Mouse (Mus musculus) ovary, postnatal 36 days (tissue): Measurements from ENCODE around the gene Tfcp2.

Experiments used
- DNase-seq: peaks from one replicate; pipeline ENCODE4 v3.0.0; 2022; ENCODE audit warnings: low spot score, mixed read lengths

Gene Tfcp2

DNA sequence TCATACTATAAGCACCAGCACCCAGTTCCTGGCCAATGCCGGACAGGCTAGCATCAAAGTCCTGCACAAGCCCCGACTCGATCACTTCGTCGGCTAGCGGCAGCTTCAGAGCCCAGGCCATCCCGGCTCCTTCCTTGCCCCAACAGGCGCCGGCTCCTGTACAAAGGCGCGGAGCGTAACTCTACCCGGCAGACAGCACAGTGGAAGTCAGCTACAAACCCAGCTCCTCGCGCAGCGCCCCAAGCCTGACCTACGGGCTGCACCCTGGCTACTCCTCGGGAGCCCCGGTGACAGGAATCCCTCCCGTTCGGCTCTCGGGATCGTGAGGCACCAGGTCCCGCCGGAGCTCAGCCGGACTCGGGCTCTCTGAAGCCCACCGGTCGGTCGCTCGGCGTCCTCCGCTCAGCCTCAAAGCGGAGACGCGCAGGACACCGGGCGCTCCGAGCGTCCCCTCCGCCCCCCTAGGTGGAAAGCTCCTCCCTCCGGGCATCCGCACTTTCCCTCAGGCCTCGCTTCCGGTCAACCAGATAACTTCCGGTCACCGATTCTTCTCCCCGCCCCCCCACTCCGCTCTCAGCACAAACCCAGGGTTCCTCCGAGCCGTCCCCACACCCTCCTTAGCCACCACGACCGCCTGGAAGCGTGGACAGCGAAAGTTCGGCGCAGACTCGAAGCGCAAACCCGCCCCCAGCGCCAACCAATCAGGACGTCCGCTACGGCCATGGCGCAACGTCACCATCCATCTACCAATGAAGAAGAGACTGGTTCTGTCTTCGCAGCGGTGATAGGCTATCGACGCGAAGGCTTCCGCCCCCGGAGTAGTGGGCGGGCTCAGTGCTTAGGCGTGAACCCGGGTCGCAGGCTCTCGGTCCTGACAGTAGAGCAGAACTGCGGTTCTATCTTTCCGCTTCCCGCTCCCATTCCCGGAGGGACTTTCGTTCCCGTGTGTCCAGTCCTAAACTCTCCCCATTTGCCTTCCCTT, at the start of gene Tfcp2:
TSS of gene Tfcp2 (minus strand) at position 683 of the 982 bp plus-strand sequence.
- peak; percentile 97 for DNase-seq

DNA sequence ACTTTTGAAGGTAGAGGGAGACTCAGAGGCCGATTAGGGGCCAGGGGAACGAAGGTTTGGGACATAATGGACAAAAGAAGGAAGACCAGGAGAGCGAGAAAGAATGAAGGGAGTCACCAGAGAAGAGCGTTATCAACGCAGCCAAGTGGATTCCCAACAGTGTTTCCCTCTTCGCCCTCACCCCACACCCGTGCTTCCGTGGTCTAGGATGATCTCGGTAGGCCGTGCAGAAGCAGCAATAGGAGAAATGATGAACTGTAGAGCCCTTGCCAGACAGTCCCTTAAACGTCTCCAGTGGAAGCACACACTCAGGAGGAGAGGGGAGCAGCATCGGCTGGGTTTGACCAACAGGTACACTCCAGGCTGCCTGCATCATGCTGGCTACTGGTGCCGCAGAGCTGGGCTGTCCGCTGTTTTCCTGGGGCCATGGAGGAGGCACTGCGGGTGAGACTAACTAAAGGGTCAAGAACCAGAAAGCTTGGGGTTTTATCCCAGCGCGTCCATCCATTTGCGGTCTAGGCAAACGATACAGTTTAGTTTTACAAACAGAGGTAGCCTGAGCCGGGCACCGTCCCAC, 49.0 kb upstream of the Tfcp2 start:
- no peak for DNase-seq

DNA sequence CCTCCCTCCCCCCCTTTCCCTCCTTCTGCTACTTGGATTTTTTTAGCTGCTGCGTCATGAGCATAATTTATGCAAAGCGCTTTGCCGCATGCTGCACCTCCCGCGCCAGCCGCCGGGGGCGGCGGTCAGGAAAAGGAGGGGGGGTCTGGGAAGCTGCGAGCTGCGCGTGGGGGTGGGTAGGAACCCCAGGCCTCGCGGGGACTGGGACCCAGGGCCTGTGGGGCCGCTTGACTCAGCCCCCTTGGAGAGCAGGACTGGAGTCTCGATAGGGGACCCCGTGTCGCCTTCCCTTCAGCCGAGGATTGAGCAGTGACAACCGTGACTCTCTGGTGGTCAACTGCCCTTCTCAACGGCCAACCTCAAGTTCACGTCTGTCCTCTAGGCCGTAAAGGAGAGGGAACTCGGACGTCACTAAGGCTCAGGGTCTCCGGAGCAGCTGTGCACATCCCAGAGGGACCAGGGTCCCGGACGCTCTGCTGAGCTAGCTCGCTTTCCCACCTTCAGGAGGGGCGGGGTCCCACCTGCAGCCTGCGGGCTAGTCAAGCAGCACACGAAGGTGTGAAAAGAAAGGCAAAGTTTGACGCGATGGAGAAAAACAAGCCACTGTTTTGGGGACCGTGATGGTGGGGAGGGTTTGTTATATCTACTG, 48.4 kb upstream of the Tfcp2 start:
- DNase-seq: peak; percentile 79

DNA sequence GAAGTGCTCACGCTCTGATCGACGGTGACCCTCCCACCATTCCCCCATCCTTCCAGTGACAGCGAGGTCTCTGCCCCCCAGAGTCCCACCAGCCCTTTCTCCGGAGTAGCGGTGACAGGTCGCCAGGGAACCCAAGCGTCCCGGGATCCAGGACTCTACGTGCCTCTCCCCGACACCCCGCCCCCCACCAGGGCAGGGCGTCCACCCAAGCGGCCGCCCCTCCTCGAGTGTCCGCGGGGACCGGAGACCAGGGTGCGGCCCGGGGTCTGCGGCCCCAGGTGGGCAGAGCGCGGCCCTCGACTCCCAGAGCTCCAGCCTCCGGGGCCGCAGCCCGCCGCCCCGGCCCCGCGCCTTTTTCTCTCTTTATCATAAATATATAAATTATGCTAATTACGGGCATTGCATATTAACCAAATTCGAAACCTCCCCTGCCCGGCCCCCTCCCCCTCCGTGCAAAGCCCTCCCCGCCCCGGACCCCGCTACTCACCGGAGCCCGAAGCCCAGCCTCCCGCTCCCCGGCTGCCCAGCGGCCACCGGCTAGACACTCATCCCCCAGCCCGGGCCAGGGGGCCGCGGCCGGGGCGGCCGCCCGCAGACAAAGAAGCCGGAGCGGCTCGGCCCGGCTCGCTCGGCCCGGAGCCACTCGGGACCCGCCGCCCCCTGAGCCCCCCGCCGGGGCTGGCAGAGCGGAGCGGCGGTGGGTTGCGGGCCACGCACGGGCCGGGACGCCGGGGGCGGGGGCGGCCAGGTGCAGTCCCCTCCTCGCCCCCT, 47.7 kb upstream of the Tfcp2 start, which contains the start of gene Pou6f1:
TSS of gene Pou6f1 (minus strand) at position 709 of the 771 bp plus-strand sequence.
- DNase-seq: peak; percentile 67

DNA sequence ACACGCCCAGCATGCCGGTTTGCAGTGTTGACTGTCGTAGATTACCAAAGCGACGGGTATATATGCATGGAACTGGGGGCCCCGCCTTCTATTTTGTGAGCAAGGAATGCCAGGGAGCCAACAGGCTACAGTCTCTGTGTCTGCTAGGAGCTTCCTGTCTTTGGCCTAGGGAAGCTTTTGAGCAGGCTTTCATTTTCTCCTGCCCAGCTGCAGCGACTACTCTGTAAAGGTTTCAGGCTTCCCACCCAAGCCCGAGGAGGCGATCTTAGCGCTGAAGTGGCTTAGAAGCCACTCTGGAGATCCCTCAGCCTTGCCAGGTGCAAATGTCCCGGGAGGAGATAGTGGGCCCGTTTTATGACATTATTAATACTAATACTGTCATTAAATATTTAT, 47.1 kb upstream of the Tfcp2 start:
- DNase-seq: peak; percentile 42

DNA sequence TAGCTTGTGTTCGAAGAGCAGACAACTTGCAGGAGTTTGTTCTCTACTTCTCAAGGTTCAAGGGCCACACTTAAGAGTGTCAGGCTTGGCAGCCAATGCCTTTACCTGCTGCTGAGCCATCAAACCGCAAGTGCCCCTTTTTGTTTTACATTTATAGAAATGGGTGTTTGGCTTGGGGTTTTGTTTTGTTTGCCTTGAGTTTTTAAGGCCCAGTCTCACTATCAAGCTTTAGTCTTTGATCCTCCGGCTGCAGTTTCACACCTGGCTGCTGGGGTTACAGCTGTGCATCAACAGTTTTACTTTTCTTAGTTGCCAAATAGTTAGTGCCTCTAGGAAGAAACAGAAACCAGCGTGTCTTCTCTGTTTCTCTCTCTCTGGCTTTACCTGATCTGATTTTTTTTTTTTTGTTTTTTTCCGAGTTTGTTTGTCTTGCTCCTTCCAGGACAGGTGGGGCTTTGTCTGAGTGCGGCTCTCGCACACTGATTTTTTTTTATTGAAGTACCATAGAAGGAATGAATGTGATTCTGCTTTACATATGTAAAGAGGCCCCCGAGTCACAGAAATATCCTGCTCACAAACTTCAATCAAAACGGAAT, 46.6 kb upstream of the Tfcp2 start:
- DNase-seq: no peak

DNA sequence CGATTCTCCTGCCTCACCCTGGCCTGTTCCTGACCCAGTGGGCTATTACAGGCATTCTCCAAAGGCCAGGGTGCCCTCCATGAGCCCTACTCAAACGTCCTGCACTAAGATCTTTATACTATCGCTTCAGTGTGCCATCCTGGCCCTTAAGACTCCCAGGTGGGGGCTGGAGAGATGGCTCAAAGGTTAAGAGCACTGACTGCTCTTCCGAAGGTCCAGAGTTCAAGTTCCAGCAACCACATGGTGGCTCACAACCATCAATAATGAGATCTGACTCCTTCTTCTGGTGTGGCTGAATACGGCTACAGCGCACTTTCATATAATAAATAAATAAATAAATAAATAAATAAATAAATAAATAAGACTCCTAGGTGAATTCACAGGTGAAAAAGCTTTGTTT, 41.0 kb upstream of the Tfcp2 start:
- DNase-seq: no peak

DNA sequence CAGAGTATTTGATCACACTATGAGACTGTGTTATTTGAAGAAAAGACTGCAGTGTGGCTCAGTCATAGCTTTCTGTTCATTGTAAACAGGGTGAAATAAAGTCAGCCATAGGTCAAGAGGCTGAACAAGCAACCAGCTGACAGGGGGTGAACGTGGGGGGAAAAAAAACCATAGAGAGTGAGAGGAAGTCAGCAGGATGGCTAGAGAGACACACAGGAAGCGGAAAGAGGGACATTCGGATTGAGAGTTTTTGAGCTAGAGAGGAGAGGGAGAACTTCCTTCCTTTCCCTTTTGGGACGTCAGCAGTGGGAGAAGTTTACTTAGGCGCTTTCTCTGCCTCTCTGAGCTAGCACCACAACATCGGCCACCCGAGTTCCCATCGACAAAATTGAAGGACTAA, 38.6 kb upstream of the Tfcp2 start:
- DNase-seq: no peak

DNA sequence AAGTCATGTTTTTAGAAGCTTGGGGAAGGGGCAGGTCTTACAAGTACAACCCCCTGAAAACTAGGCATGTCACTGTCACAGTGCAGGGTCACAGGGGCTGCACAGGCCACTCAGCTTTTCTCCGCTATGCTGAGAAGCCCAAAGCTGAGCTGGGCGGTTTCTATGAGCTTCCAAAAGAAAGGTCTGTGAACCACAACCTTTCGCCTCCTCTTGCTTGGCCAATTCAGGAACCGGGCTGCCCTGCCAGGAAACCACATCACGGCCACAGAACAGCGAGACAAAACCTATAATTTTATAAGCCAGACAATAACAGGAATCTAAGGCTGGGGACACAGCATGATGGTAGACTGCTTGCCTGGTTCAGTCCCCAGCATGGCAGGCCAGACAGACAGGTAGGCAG, 36.5 kb upstream of the Tfcp2 start:
- no peak for DNase-seq

DNA sequence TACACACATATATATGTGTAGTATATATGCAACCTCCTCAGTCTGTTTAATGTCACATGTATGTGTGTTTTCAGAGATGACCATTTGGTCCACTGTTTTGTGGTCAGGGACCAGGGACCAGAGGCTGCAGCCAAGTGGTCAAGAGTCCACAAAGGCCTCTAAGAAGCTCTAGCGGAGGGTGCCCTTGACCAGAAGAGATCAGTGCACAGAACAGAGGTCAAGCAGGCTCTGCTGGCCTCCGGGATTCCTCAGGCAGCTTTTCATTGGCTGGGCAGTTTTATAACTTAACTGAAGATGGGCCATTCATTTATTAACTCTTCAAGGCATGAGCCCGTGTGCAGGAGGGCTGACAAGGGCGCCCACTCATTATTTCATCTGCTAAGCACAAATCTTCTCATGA, 35.4 kb upstream of the Tfcp2 start:
- no peak for DNase-seq

DNA sequence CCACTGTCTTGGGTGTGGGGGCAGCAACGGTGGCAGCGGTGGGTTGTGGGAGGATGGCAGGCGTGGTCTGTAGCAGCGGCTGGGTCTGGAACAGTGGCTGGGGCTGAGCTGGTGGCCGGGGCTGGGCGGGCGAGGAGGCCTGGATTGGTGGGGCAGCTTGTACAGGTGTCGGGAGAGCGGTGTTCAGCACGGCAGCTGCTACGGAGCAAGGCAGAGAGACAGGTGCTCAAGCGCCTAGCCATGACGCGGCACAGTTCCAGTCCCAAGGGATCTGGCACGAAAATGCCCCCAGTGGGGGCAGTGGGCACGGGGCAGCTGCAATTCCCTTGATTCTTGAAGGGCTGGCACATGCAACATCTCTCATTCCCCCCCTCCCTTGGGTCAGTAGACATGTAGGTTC, 34.1 kb upstream of the Tfcp2 start:
- no peak for DNase-seq

DNA sequence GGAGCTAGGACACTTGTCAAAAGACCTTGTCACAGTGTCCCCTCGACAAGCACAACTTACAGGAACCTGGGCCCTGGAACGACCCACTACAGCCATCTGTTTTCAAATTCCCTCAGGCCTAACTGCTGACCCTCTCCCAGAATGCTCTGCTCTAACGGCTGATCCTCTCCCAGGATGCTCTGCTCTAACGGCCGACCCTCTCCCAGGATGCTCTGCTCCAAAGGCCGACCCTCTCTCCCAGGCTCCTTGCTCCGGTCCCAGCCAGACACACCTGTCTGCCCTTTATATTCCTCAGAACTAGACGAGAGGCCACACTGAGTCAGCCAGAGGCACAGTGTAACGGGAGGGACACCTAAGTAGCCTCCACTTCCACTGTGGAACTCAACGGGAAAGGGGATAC, 28.3 kb upstream of the Tfcp2 start:
- DNase-seq: no peak

DNA sequence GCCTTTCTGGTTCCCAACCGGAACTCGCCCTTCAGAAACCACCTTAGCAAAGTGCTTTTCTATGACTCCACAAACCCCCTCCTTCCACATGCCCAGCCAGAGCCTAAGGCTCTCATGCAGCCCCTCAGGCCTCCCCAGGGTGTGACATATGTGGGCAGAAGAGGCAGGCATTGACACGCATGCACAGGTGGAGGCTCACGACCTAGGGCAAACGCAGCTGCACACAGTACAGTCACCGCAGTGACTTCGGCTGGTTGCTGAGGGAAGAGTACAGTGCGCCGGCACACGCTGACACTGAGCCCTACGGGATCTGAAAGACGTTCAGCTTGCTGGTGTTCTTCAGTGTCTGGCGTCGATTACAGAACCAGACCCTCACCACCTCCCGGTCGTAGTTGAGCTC, 26.2 kb upstream of the Tfcp2 start:
- no peak for DNase-seq

DNA sequence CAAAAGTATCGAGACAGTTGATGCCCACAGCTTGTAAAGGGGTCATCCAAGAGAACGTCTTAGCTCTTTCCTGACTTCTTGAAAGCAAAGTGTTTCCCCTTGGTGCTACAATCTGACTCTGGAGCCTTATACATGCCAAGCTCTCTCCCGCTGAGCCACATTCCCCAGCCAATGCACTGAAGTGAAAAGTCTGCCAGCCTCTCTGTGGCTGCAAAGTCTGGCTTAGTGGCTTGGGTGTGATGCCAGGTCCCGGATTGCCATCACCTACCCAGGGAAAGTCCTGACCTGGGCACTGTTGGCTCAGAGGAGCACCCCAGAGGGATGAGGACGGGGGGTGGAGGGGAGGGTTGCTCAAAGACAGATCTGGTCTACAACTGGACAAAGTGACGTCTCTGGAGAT, 25.0 kb upstream of the Tfcp2 start:
- no peak for DNase-seq

DNA sequence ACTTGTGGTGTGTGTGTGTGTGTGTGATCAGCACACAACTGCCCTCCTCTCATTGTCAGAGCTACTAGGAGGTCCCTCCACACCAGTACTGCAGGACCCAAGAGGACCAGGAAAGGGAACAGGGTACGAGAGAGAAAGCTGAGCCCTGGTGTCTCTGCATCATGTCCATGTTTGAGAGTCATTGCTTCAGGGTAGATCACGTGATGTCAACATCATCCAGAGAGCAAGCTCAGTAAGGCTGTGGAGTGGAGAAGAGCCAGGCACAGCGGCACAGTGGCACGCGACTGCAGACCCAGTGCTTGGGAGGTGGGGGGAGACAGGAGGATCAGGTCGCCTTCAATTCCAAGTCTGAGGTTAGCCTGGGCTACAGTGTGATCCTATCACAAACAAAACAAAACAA, 24.6 kb upstream of the Tfcp2 start:
- DNase-seq: no peak

DNA sequence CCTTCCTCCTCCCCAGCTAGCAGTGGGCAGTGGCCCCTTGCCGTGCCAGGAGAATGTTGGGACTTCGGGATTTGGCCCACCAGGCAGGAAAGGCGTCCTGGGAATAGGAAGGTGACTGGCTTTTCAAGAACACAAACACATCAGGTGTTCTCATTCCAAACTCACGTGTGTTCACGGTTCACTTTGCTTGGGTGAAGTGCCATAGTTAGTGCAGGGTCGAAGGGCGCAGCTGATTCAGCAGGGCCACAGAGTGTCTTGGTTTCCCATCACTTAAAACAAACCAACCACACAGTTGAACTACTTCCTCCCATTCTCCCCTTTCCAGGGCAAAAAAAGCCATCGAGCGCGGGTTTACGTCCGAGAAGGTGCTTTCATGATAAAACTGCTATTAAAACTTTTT, 23.6 kb upstream of the Tfcp2 start:
- no peak for DNase-seq

DNA sequence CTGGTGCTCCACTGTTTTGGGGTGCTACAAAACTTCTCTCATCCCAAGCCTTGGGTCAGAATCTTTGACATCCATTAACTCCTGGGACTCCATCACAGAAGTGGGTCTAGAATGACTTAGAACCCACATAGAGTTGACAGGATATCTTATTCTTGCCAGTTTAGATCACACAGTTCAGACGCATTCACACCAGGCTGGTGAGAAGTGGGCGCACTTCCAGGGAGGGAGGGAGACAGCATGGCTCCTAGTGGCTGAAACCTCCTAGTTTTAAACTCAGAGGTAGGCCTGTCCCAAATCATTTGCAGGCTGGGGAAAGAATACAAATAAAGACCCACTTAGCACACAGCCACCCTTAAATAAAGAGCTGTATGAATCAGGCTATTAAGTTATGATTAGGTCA, 22.6 kb upstream of the Tfcp2 start:
- DNase-seq: no peak

DNA sequence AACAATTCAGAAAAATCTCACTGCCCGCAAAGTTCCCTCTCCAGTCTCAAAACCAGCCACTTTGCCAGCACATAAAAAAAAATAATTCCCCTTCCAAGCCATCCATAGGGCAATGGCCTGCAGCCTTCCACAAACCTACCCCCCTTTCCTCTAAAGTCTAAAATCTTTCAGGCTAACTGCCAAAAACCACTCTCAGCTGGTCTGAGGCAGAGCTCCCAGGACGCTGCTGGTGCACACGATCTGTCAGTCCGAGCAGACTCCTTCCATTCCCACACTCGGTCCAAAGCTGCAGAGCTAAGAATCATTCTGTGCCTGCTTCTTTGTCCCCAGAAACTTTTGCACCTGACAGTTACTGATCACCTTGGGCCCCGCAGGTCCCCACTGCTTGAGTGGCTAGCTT, 22.1 kb upstream of the Tfcp2 start:
- no peak for DNase-seq

DNA sequence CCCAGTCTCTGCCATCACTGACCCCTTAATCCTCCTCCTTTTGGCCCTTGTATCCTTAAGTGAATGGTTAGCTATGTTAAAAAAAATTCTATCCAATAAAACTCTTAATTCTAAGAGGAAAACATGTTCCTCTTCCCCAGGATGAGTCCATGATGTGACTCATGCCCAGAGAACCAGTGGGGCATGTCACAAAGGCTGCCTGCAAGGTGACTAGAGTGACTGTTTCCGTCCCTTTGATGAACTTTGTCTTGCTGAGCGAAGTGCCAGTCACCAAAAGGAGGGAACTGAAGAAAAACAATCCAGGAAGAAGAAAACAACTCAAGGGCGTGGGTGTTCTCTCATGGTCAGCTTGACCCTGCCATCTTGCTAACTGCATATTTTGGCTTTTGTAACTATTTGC, 17.4 kb upstream of the Tfcp2 start:
- DNase-seq: no peak

DNA sequence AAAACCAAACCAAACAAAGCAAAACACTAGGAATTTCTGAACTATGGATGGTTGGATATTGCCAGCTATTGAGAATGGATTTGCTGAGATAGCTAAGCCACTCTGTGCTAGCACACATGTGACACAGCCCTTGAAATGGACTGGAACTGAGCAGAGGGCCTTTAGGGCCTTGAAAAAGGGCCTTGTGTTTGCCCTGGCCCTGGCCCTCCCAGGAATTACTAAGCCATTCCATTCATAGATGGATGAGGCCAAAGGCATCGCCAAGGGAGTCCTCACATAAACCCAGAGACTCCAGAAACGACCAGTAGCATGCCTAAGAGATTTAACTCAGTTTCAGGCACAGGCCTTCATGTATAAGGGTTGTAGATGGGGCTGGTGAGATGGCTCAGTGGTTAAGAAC, 14.7 kb upstream of the Tfcp2 start:
- DNase-seq: no peak

DNA sequence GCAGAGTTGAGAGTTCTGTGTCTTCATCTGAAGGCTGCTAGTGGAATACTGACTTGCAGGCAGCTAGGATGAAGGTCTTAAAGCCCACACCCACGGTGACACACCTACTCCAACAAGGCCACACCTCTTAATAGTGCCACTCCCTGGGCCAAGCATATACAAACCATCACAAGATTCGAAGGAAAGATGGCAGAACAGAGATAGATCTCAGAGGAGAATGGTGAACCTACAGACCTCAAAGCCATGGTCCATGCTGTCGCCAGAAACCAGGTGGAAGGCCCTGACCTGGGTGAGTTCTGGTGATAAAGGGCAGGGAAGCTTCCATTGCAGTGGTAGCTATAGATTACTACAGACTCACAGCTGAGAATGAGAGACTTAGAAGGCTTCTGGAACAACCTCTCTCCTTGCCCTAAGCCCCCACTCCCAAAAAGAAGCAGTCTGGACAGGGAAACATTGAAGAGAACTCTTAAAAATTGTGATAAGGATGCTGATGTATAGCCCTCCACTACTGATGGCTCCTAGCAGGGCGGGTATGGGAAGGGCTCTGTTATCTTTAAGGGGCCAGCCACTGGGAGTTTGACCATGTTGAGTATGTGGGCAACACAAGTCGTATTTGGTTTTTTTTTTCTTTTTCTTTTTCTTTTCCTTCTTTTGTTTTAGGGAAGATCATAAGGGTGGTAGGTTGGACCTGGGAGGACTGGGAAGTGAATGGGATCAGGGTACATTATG, 6.1 kb upstream of the Tfcp2 start:
- no peak for DNase-seq
